Mouse (Mus musculus): ENCODE measurements at regions not wholly inside any gene's neighbourhood (a gene's known extent, or its start where the extent isn't known, plus 50 kb on each side); places are given as distances from the start of the nearest gene placed in this dataset.
"Not testable (repeated sequence)": the region's sequence is repeated elsewhere in the genome, so short reads cannot be mapped to it uniquely, and the experiment has no call there.

- DNase-seq = no peak
Measured at GRCm38 (mm10) chr15:9954941-9955340, 206.3 kb upstream of the Spef2 start.

GRCm38 (mm10) chr15:9974999-9975398 lies 202.0 kb upstream of the Prlr start:
- no peak for DNase-seq

- no peak for DNase-seq
Measured at GRCm38 (mm10) chr15:10011289-10012234, 165.5 kb upstream of the Prlr start.

GRCm38 (mm10) chr15:10017216-10017615 lies 159.8 kb upstream of the Prlr start:
- DNase-seq = no peak

GRCm38 (mm10) chr15:10029902-10030301 lies 147.1 kb upstream of the Prlr start:
- no peak for DNase-seq

GRCm38 (mm10) chr15:10035561-10035960 lies 141.5 kb upstream of the Prlr start:
- no peak for DNase-seq

GRCm38 (mm10) chr15:10036576-10036975 lies 140.5 kb upstream of the Prlr start:
- DNase-seq = not testable (repeated sequence)

- no peak for DNase-seq
Measured at GRCm38 (mm10) chr15:10073580-10073979, 103.5 kb upstream of the Prlr start.

- DNase-seq = no peak
Measured at GRCm38 (mm10) chr15:10074916-10075315, 102.1 kb upstream of the Prlr start.

GRCm38 (mm10) chr15:10075391-10076060 lies 101.5 kb upstream of the Prlr start:
- peak in 1 of 2 experiments; percentile 3 for DNase-seq

GRCm38 (mm10) chr15:10076061-10076400 lies 101.0 kb upstream of the Prlr start:
- DNase-seq = no peak

GRCm38 (mm10) chr15:10078434-10078833 lies 98.6 kb upstream of the Prlr start:
- DNase-seq = no peak

- DNase-seq = no peak
Measured at GRCm38 (mm10) chr15:10079510-10079909, 97.5 kb upstream of the Prlr start.

- no peak for DNase-seq
Measured at GRCm38 (mm10) chr15:10088691-10089090, 88.3 kb upstream of the Prlr start.

- DNase-seq = no peak
Measured at GRCm38 (mm10) chr15:10090384-10091092, 86.5 kb upstream of the Prlr start.

- DNase-seq = no peak
Measured at GRCm38 (mm10) chr15:10103350-10103749, 73.7 kb upstream of the Prlr start.

GRCm38 (mm10) chr15:10105211-10105976 lies 71.6 kb upstream of the Prlr start:
- DNase-seq = not testable (repeated sequence)

- no peak for DNase-seq
Measured at GRCm38 (mm10) chr15:10106853-10107252, 70.2 kb upstream of the Prlr start.

Data from cerebellum, adult 18-20 months (tissue).